In genomic region chr6:35354622-35354998, GRCm38 (mm10) we compare ENCODE assay signal across 10 mouse cellular contexts. TPM values are rescaled to one million over a fixed set of nuclear protein-coding genes. Genes with fewer than 3 reads are reported as not detected.
DNase-seq lines count a peak whose midpoint lies in the region; ATAC-seq and TF ChIP-seq lines count a peak whose summit lies in the region.
"Had no signal": no experiment of that assay in that cellular context is flagged by ENCODE, and none has a peak within 500 bp of the region (broad histone marks: within the 10 kb centered on the region; RNA-seq: fewer than 3 reads in every experiment).

No protein-coding gene starts in this region.

- no peak for TF ChIP-seq POLR2A in thymus, adult 2 months (IDR thresholded peaks at IDR 0.05; ENCODE audit: control insufficient read depth, extremely low read depth, insufficient read depth, low read length, poor library complexity)
- no peak for TF ChIP-seq POLR2A in limb, embryonic 14.5 days (IDR thresholded peaks at IDR 0.05; ENCODE audit: borderline replicate concordance, extremely low read depth, insufficient read depth, insufficient read length)

- DNase-seq in thymus, postnatal 14 days, result peak; percentile 19
- no peak for DNase-seq in thymus, adult 2 months
- peak; percentile 62 for DNase-seq in limb, embryonic 14.5 days (ENCODE audit: low spot score)
- DNase-seq in telencephalon, adult 2 months (ENCODE audit: low read depth, low spot score), result peak; percentile 26
- DNase-seq in urinary bladder, adult 2 months (ENCODE audit: low spot score), result no peak
- DNase-seq in urinary bladder, postnatal 4 days (ENCODE audit: low spot score in 2 of 2), result no peak
- DNase-seq: gastrocnemius, postnatal 36 days; lung, adult 18-20 months had no signal

- ATAC-seq in forebrain, embryonic 13.5 days, result peak; percentile 77
- peak; percentile 78 for ATAC-seq in limb, embryonic 14.5 days (ENCODE audit: low FRiP score, low read depth)

- no peak overlapping the region for H3K27ac ChIP-seq in thymus, adult 2 months (ENCODE audit: control insufficient read depth, insufficient read depth, low read length)
- peak overlapping the region; percentile 60 for H3K27ac ChIP-seq in forebrain, embryonic 13.5 days
- H3K27ac ChIP-seq in limb, embryonic 14.5 days (replicated peaks; ENCODE audit: low read depth, low read length), result peak overlapping the region; percentile 69
- H3K27ac ChIP-seq: kidney, postnatal 0 days had no signal

- 91% methylated on average over 6 of the region's 6 CpGs for WGBS in thymus, adult 2 months
- WGBS in forebrain, embryonic 13.5 days, result 7% methylated on average over 6 of the region's 6 CpGs
- WGBS in limb, embryonic 14.5 days, result 8% methylated on average over 6 of the region's 6 CpGs

- H3K9me3 ChIP-seq in forebrain, embryonic 13.5 days (replicated peaks), result no peaks in the 10 kb centered on the region
- no peaks in the 10 kb centered on the region for H3K9me3 ChIP-seq in limb, embryonic 14.5 days (ENCODE audit: control insufficient read depth, low read length)

- no peak overlapping the region for H3K9ac ChIP-seq in forebrain, embryonic 13.5 days
- 0 out of 2 replicates have a peak overlapping the region, but pooled peaks have one; percentile 12 for H3K9ac ChIP-seq in limb, embryonic 14.5 days (ENCODE audit: low read depth, low read length, severe bottlenecking)

- TF ChIP-seq CTCF in thymus, adult 2 months (IDR thresholded peaks at IDR 0.05; ENCODE audit: borderline replicate concordance, control insufficient read depth, extremely low read depth, insufficient read depth, low read length, poor library complexity), result no peak

- peak overlapping the region; percentile 41 for H3K4me2 ChIP-seq in forebrain, embryonic 13.5 days
- peak overlapping the region; percentile 41 for H3K4me2 ChIP-seq in limb, embryonic 14.5 days (replicated peaks; ENCODE audit: low read depth, low read length, severe bottlenecking)

- no peak overlapping the region for H3K4me3 ChIP-seq in thymus, adult 2 months (ENCODE audit: control insufficient read depth, insufficient read depth, low read length)
- no peak overlapping the region for H3K4me3 ChIP-seq in forebrain, embryonic 13.5 days
- no peak overlapping the region for H3K4me3 ChIP-seq in limb, embryonic 14.5 days (replicated peaks; ENCODE audit: low read length)

- no peaks in the 10 kb centered on the region for H3K4me1 ChIP-seq in thymus, adult 2 months (replicated peaks; ENCODE audit: control insufficient read depth, insufficient read depth, low read length)
- H3K4me1 ChIP-seq in forebrain, embryonic 13.5 days, result peaks cover 17% of the 10 kb centered on the region
- H3K4me1 ChIP-seq in limb, embryonic 14.5 days (ENCODE audit: control insufficient read depth, insufficient read depth, low read length), result peaks cover 32% of the 10 kb centered on the region

- H3K27me3 ChIP-seq in thymus, adult 2 months (ENCODE audit: control insufficient read depth, insufficient read depth, low read length), result no peaks in the 10 kb centered on the region
- H3K27me3 ChIP-seq in forebrain, embryonic 13.5 days, result no peaks in the 10 kb centered on the region
- H3K27me3 ChIP-seq in limb, embryonic 14.5 days (ENCODE audit: control insufficient read depth, insufficient read depth, low read length), result no peaks in the 10 kb centered on the region

- no peaks in the 10 kb centered on the region for H3K36me3 ChIP-seq in thymus, adult 2 months (ENCODE audit: control insufficient read depth, insufficient read depth, low read length)
- no peaks in the 10 kb centered on the region for H3K36me3 ChIP-seq in forebrain, embryonic 13.5 days (ENCODE audit: poor library complexity, severe bottlenecking)
- H3K36me3 ChIP-seq in limb, embryonic 14.5 days (ENCODE audit: control insufficient read depth, insufficient read depth, low read length), result no peaks in the 10 kb centered on the region

RNA-seq across cellular contexts. Expression of gene Fam180a, which starts 28.7 kb away (rescaled TPM):
- polyA plus RNA-seq in thymus, adult 2 months (2012; rRNA removed), result 0.10 and 0.15 TPM in 2 replicates
- not detected in 2 replicates for polyA plus RNA-seq in forebrain, embryonic 13.5 days (2015; fragmentation: Nextera tagmentation; extraction: Ambion mirVana)
- 2.5 and 3.5 TPM in 2 replicates for polyA plus RNA-seq in limb, embryonic 14.5 days (2012; rRNA removed)
- polyA plus RNA-seq in limb, embryonic 14.5 days (2014; fragmentation: Nextera tagmentation; extraction: Ambion mirVana), result 5.1 and 6.0 TPM in 2 replicates
- 1.4 and 2.7 TPM in 2 replicates for polyA plus RNA-seq in urinary bladder, adult 2 months (2012; rRNA removed)

RNA-seq across cellular contexts. Expression of gene Slc13a4, which starts 46.7 kb away (rescaled TPM):
- 0.26 and 0.34 TPM in 2 replicates for polyA plus RNA-seq in thymus, adult 2 months (2012; rRNA removed)
- 0.50 and 0.94 TPM in 2 replicates for polyA plus RNA-seq in forebrain, embryonic 13.5 days (2015; fragmentation: Nextera tagmentation; extraction: Ambion mirVana)
- polyA plus RNA-seq in limb, embryonic 14.5 days (2012; rRNA removed), result 0.33 and 0.42 TPM in 2 replicates
- 0.22 and 0.30 TPM in 2 replicates for polyA plus RNA-seq in limb, embryonic 14.5 days (2014; fragmentation: Nextera tagmentation; extraction: Ambion mirVana)
- polyA plus RNA-seq in urinary bladder, adult 2 months (2012; rRNA removed), result 0.63 and 0.74 TPM in 2 replicates

Comparison
In these comparisons a context has a peak if more than half of its experiments do, and no peak if none do; other contexts are left out.
1. DNase-seq: peak in thymus, postnatal 14 days (single experiment), limb, embryonic 14.5 days (single experiment) and telencephalon, adult 2 months (single experiment); none in thymus, adult 2 months (single experiment), urinary bladder, adult 2 months (single experiment) and urinary bladder, postnatal 4 days (0 of 2).